Mouse (Mus musculus): Measurements from ENCODE around the gene Krt2. TPM values are rescaled to one million over a fixed set of nuclear protein-coding genes. Genes with fewer than 3 reads are reported as not detected.
A peak's percentile ranks its signal among the peaks of the same experiment; 100 is the strongest.

Gene Krt2
- polyA plus RNA-seq (2017; shearing (Covaris generic)) = not detected

GRCm38 (mm10) chr15:101817875-101818274 is at the start of gene Krt2:
Gene Krt2 (minus strand): TSS chr15:101818169.
- no peak for ATAC-seq

- ATAC-seq = no peak
Observed at GRCm38 (mm10) chr15:101866754-101867153, 48.8 kb upstream of the Krt2 start.

GRCm38 (mm10) chr15:101860421-101861130 is 42.6 kb upstream of the Krt2 start:
- ATAC-seq = no peak

DNA sequence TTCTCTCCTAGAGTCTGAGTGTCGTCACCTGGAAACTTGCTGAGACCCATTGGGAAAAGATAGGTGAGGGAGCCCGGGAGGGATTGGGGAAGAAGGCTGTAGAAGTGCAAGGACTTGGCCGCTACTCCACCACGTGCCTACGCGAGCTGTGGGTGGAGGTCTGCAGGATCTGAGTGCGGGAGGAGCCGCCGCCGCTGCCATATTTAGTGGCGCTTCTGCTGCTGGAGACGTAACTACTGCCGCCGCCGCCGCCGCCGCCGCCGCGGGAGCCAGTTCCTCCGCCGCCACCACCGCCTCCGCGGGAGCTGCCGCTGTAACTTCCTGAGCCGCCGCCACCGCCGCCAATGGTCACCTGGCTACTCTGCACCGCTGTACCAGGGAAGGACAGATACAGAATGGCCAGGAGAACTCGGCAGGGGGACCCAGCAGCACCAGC is 41.8 kb upstream of the Krt2 start:
- ATAC-seq = no peak

- ATAC-seq = no peak
Observed at GRCm38 (mm10) chr15:101858673-101859425, 40.9 kb upstream of the Krt2 start.

- no peak for ATAC-seq
Observed at GRCm38 (mm10) chr15:101856696-101857095, 38.7 kb upstream of the Krt2 start.

DNA sequence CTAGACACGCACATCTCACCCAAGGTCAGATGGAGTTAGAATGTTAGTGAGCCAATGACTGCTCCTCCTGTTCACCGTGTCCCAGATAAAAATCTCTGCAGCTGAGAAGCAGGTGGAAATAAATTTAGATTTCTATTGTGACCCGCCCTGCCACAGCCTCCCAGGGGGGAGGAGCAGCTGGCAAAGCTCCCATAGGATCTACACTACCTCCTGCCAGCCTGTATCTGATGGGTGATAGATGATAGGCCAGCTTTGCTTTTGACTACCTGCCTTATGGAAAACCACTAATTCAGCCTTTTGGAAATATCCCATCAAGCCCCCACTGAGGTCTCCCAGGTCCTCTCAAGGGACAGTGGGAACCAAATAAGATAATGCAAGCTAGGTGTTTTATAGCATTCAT is 37.8 kb upstream of the Krt2 start:
- ATAC-seq = no peak

DNA sequence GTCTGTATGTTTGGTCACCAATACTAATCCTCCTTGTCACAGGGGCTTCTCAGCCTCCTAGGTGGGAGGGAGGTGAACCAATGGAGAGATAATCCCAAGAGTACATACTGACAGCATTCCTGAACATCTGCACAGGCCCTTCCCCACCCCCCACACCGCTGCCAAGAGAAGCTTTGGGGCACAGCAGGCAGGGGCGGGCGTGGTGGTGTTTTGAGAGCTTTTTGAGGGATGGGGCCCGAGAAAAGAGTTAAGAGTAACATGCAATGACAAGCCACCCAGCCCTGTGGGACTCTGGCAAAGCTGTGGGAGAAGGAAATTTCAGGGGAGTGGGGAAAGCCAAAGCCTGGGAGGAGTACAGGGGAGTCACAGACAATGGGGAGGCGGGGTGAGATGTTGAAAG is 36.3 kb upstream of the Krt2 start:
- no peak for ATAC-seq

- ATAC-seq = no peak
Observed at GRCm38 (mm10) chr15:101852571-101852970, 34.6 kb upstream of the Krt2 start.

DNA sequence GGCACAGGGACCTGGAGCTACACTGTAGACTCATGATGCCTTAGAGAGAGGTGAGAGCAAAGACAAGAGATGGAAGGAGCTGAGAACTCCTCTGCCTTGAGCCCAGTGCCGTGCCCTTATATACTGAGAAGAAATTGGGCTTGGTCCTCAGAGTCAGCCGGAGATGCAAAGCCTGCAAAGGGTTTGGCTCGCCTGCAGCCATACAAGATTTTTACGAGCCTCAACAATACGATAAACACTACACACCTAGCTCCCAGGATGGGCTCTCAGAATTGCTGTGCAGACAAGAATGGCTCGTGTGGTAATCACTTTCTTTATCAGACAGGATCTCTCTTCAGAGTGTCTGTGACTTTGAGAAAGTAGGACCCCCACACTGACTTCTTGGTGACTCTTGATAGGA is 32.7 kb upstream of the Krt2 start, which contains the start of gene Krt1:
TSS of gene Krt1 (minus strand) at position 101 of the 400 bp plus-strand sequence.
- no peak for ATAC-seq

- ATAC-seq = peak; percentile 58
Observed at GRCm38 (mm10) chr15:101845971-101846403, 28.0 kb upstream of the Krt2 start.

- no peak for ATAC-seq
Observed at GRCm38 (mm10) chr15:101843192-101843591, 25.2 kb upstream of the Krt2 start.

GRCm38 (mm10) chr15:101834784-101835328 is 16.9 kb upstream of the Krt2 start:
- ATAC-seq = no peak

DNA sequence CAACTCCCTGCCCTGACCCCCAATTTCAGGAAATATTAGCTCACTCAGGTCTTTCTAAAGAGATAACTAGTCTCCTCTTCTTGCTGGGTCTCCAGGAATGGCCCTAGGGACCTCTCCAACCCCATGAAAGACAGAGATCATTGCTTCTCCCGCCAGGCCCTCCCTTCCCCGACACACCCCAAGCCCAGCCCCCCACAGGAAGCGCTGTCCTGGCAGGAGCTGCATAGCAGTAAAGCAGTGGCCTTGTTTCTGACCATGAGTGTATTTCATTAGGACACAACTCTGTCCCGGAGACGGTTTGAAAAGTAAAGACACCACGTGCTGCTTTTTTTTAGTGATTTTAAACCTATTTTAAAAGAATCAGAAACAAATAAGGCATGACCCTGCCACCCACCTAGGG is 15.2 kb upstream of the Krt2 start:
- no peak for ATAC-seq

GRCm38 (mm10) chr15:101829441-101829840 is 11.5 kb upstream of the Krt2 start:
- no peak for ATAC-seq

GRCm38 (mm10) chr15:101821786-101822185 is 3.8 kb upstream of the Krt2 start:
- no peak for ATAC-seq

DNA sequence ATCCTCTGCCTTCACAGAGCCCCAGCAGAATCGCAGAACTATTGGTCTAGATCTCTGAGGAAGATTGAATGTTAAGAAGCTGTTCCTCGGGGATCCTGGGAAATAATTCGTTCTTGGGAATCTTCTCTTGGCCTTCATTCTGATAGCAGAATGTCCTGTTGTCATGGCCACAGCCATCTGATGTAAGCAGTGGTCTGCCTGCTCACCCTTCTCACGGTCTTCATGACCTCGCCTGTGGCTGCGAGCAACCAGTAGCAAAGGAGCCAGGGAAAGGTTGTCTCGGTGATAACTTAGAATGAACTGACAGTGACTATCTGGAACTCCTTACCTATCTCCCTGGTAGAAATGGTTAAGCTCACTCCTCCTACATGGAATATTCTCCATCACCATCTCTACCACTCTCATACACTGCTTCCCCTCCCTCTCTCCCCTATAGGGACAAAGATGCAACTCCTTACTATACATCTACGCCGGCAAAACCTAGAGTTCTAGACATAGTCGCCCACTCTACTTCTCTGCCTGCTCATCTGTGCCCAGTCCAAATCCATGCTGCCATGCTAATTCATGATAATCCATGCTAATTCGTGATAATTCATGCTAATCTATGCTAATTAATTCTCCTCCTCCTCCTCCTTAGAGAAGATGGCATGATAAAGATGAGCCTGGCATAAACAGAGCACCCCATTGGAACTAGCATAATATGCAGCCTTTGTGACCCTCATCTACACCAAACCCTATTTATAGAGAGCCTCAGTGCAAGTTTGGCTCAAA is 14.7 kb downstream of the Krt2 start:
- no peak for ATAC-seq

DNA sequence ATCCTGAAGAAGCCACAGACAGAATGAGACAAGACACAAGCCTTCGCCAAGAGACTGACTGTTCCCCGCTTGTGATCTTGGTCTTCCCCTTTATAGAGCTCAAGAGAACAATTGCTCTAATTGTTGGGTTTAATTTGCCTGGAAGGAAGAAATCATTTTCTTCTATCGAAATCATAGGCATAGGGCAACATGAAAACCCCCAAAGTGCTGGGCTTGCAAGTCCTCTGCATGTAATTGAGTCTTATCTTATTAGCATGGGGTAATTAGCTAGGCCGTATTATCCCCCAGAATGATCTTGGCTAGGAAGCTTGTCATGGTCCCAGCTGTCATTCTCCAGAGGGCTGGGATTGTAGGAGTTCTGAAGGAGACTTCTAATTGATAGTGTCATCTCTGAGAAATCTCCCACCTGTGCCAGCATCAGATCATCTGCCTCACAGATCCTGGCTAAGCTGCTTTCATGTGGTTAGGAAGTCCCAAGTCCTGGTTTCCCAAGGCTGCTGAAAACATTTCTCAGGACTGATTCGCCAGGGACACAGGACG is 15.6 kb downstream of the Krt2 start, which contains the start of gene Krt73:
TSS of gene Krt73 (minus strand) at position 51 of the 540 bp plus-strand sequence.
- no peak for ATAC-seq

GRCm38 (mm10) chr15:101790867-101791266 is 27.1 kb downstream of the Krt2 start:
- no peak for ATAC-seq

DNA sequence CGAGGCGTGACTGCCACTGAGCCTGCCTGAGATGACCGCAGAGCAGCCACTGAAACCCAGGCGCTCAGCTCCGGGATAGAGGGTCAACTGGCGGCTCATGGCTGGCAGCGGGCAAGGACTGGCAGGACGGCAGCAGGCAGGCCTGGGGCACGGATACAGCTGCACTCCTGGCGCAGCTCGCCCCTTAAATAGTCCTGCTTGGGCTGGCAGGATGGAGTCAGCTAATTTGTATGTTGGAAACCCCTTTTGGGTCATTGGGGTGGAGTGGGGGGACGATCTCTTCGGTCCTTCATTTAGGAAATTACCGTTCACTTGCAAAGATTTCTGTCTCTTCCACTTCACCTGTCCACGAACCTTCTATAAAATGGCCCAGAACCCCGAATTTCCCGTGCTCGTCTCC is 31.6 kb downstream of the Krt2 start, which contains the start of gene Krt72:
TSS of gene Krt72 (minus strand) at position 101 of the 400 bp plus-strand sequence.
- ATAC-seq = no peak

- no peak for ATAC-seq
Observed at GRCm38 (mm10) chr15:101773420-101773819, 44.5 kb downstream of the Krt2 start.

DNA sequence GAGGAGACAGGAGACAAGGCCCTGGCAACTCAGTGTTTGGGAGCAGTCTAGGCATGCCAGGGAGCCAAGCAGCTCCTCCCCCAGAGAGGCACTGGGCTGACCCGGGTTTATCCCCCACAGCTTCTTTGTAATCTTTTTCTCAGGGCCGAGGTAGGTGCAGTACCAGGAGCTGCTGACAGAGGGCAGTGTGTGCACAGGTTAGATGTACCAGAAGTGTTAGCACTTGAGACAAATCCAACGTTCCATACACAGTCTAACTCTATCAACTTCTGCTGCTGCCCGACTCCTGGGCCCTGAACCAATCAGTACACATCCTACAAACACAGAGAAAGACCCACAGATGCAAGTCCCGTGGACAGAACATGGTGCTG is 45.3 kb downstream of the Krt2 start:
- no peak for ATAC-seq

Data from inflammation-experienced regulatory T-cells, adult 6 months (primary cell).